Mouse (Mus musculus): ENCODE data around the gene Kars.

DNA sequence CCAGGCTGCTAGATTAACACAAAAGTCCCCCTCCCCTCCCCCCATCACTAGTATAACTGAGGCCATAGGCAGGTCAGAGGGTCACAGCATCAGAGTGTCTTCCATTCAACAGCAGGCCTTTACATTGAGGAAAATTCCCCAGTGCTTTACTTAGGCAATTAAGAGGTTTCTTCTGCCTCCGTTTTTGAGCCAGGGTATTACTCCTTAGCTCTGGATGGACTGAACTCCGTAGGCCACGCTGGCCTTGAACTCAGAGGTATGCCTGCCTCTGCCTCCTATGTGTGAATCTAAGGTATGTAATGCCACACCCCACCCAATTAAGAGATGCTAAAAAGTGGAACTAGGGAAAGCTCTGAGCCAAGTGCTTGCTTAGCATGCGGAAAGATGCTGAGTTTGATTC lies 47.6 kb downstream of the Kars start:
- TF ChIP-seq CTCF (IDR thresholded peaks at IDR 0.05; ENCODE audit: extremely low read depth, insufficient read depth, insufficient read length, insufficient replicate concordance) (no peak), POLR2A (IDR thresholded peaks at IDR 0.05; ENCODE audit: low read depth, low read length) (no peak)

Data from spleen, adult 2 months (tissue).